Mouse (Mus musculus): ENCODE results near the gene H2-DMb1.

H2-DMb1 gene

GRCm38 (mm10) chr17:34144960-34145371 lies 7.9 kb upstream of the H2-DMb1 start:
- DNase-seq (ENCODE audit: low read depth) = no peak

GRCm38 (mm10) chr17:34155534-34155933 lies 2.7 kb downstream of the H2-DMb1 start:
- DNase-seq (ENCODE audit: low read depth) = no peak

GRCm38 (mm10) chr17:34164202-34164895 lies 11.5 kb downstream of the H2-DMb1 start:
- DNase-seq (ENCODE audit: low read depth) = peak; percentile 72

- DNase-seq (ENCODE audit: low read depth) = peak; percentile 71
Observed at GRCm38 (mm10) chr17:34165033-34165730, 12.3 kb downstream of the H2-DMb1 start.

DNA sequence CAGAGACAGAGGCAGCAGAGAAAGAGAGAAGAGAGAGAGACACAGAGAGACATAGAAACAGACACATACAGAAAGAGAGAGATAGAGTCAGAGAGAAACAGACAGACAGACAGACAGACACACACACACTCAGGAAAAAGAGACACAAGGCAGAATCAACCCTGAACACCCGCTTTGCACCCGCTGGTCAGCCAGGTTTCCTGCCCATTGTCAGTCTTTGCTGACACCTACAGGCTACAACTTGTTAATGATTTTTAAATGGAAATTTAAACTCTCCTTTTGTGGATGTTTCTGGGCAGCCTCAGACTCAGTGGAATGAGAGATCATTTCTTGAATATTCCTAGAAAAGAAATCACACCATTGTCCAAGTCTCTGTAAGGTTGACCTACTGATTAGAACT lies 16.4 kb downstream of the H2-DMb1 start:
- DNase-seq (ENCODE audit: low read depth) = peak; percentile 82

- no peak for DNase-seq (ENCODE audit: low read depth)
Observed at GRCm38 (mm10) chr17:34170487-34170876, 17.6 kb downstream of the H2-DMb1 start.

DNA sequence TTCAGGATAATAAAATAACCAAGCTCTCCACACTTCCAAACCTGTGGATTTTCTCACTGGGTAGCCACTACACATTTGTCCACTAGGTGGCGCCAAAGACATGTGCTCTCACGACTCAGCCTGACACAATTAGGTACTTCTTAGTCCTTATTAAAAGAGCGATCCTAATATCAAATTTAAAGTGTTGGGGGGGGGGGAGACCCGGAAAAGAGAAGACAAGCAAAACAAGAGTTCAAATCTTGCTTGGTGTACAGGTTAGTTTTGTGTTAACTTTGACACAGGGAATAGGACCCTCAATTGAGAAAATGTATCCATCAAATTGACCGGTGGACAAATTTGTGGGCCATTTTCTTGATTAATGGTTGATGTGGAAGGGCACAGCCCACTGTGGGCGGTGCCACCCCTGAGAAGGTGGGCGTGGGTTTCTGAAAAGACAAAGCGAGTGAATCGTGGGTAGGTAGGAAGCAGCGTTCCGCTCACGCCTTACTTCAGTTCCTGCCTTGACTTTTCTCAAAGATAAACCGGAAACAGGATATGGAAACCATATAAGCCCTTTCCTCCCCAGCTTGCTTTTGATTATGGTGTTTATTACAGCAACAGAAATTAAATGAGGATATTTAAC lies 18.1 kb downstream of the H2-DMb1 start:
- peak; percentile 97 for DNase-seq (ENCODE audit: low read depth)

- DNase-seq (ENCODE audit: low read depth) = peak; percentile 32
Observed at GRCm38 (mm10) chr17:34172528-34172927, 19.7 kb downstream of the H2-DMb1 start.

DNA sequence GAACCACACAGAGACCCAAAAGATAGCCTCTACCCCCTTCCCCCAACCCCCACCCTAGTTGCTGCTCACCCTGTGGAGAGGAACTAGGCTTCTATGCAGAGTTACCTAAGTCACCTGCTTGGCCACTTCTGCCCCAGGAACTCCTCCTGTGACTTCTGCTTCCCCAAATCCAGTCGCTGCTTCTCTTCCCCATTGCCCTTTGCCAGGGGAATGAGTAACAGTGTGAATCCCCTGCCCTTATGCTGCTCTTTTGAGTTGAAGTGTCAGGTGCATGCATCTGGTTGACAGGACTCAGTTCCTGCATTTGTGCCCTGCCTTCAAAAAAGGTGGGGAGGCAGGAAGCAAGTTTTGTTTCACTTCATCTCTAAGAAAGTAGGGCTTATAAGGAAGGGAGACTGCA lies 21.2 kb downstream of the H2-DMb1 start:
- no peak for DNase-seq (ENCODE audit: low read depth)

GRCm38 (mm10) chr17:34177179-34177578 lies 24.3 kb downstream of the H2-DMb1 start:
- peak; percentile 23 for DNase-seq (ENCODE audit: low read depth)

- no peak for DNase-seq (ENCODE audit: low read depth)
Observed at GRCm38 (mm10) chr17:34179019-34179418, 26.1 kb downstream of the H2-DMb1 start.

DNA sequence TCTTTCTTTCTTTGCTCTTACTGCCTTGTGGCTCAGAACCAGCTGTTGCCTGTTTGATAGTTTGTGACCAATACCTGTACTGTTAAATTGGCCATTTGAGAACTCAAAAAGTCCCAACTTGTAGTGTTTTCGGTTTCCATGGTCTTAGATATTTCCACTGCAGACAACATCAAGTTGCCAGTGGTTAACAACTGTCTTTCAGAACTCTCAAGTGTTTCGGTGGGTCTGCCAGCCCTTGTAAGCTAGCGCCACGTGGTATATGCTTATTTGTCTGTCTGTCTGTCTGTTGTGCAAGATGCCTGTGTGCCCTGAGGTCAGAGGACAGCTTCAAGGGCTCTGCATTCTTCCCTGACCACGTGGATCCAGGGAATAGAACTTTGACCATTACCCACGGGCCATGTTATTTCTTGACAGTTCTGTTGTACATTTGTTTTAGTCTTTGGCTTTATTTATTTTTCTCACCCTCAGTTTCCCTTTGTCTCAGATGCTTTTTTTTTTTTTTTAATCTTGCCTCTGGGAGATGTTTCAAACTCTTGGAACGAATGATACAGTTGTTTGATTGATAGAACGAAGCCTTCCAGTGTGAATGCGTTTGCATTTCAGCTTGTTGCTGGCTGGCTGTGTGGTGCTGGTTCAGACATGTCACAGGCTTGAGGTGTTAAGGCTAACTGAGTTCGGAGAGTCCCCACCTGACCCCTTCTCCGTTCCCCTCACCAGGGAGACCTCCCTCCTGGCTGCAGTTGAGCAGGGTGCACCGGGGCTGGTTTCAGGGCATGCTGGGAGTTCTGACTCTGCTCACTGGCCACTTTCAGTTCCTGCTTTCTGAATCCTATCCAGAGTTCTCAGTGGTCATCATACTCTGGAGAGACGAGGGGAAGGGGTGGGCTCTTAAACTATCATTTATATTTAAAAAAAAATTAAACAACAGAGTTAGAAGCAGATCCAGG lies 27.3 kb downstream of the H2-DMb1 start:
- DNase-seq (ENCODE audit: low read depth) = no peak

DNA sequence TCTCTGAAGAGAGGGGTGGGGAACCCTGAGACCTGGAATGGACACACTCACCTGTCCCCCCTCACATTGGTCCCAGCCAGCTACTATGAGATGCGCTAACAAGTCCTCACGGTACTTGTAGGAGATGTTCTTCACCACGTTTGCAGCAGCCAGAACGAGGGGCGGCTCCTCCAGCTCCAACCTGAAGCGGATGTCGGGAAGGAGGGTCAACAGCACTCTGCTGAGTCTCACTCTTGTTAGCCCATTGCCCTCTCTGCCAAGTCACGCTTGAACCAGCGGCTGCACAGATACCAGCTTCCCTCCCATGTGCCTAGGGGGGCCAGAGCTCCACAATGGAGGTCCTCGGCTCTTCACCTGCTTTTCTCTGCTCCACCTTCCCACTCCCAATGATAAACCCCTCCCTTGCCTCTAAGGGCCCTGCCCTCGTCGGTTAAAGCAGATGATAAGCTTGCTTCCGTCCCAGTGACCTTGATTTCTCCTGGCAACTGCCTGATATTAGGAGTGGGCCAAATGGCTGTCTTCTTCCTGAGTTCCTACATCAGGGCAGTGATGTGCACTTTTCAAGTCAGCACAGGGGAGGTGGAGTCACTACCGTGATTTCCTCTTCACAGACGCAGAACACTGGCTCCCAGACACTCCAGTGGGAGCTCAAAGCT lies 30.8 kb downstream of the H2-DMb1 start:
- no peak for DNase-seq (ENCODE audit: low read depth)

DNA sequence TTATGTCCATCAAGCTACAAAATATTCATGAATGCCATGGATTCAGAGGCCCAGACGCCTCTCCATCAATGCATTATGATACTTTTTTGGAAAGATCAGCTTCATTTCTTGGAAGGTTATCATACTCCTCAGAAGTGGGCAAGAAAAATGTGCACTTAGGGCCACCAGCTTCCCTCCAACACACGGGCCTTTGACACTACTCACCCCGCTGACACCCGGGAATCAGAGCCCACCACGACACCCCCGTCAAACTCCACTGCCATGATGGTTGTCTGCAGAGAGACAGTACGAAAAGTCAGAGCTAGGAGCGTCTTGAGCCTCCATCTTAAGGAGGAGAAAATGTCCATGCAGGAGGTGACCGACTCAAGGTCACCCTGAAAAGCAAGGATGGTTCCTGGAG lies 32.7 kb downstream of the H2-DMb1 start:
- DNase-seq (ENCODE audit: low read depth) = no peak

GRCm38 (mm10) chr17:34186885-34187260 lies 34.0 kb downstream of the H2-DMb1 start:
- DNase-seq (ENCODE audit: low read depth) = peak; percentile 70

DNA sequence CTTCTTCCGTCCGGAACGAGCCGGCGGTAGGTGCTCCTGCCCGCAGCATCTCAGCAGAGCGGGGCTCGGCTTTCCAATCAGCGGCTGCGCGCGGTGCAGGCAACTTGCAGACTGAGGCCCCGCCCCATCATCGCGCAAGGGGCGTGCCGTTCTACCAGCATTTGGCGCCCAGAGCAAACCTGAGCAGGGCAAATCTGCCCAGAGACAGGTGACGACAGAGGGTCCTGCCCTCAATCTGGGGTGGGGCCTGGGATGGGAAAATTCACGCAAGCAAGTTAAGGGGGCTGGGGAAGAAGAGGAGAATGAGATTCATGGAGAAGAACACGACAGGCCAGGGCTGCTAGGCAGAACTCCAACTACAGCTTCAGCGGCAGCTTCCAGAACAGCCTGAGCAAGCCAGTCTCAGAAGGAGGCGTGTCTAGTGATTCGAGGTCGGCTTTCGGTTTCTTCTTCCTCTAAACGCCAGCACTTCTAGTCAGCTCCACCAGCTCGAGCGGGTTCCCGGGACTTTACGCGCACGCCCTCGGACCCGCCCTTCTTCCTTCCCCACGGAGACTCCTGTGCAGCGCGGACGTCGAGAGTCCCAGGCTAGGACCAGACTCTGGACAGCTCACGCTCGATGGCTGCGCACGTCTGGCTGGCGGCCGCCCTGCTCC lies 34.5 kb downstream of the H2-DMb1 start, which contains the start of the genes Tap1 and Psmb9:
TSS of gene Tap1 (plus strand) at position 293 of the 656 bp plus-strand sequence.
TSS of gene Psmb9 (minus strand) at position 504 of the 656 bp plus-strand sequence.
- DNase-seq (ENCODE audit: low read depth) = peak; percentile 99

GRCm38 (mm10) chr17:34188010-34188409 lies 35.1 kb downstream of the H2-DMb1 start:
- peak; percentile 50 for DNase-seq (ENCODE audit: low read depth)

GRCm38 (mm10) chr17:34188986-34189385 lies 36.1 kb downstream of the H2-DMb1 start:
- no peak for DNase-seq (ENCODE audit: low read depth)

DNA sequence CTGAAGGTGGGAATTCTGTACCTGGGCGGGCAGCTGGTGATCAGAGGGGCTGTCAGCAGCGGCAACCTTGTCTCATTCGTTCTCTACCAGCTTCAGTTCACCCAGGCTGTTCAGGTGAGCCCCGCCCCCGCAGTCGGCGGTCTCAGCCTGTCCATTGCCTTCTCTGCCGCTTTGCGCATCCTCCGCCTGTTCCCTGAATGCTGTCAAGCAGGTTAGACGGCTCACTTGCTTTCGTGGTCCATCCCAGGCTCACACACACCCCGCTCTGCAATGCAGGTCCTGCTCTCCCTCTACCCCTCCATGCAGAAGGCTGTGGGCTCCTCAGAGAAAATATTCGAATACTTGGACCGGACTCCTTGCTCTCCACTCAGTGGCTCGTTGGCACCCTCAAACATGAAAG lies 40.0 kb downstream of the H2-DMb1 start:
- no peak for DNase-seq (ENCODE audit: low read depth)

DNA sequence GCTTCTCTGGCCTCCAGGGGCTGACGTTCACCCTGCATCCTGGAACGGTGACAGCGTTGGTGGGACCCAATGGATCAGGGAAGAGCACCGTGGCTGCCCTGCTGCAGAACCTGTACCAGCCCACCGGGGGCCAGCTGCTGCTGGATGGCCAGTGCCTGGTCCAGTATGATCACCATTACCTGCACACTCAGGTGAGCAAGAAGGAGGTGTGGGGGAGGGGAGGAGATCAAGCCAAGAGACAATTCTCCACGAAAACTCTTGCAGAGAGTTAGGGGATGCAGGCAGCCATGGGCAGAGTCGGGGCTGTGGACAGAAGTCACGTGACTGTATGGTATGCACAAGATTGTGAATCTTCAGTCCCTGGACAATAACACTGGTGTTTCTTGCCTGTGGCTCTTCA lies 40.6 kb downstream of the H2-DMb1 start:
- no peak for DNase-seq (ENCODE audit: low read depth)

DNA sequence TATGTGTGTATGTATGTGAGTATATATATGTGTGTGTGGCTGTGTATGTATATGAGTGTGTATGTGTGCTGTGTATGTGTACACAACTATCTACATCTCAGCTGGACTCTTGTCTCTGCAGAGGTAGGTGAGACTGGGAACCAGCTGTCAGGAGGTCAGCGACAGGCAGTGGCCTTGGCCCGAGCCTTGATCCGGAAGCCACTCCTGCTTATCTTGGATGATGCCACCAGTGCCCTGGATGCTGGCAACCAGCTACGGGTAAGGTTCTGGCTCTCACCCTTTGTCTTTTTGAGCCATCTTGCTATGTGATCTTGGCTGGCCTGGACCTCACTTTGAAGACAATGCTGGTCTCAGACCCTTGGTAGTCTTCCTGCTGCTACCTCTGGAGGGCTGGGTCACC lies 41.9 kb downstream of the H2-DMb1 start:
- DNase-seq (ENCODE audit: low read depth) = no peak
